Mouse (Mus musculus) MEL (cell line): ENCODE results near the gene Olfr1322. TPM values are rescaled to one million over a fixed set of nuclear protein-coding genes. Genes with fewer than 3 reads are reported as not detected.

ENCODE experiments used
- DNase-seq: peaks from one replicate; pipeline ENCODE4 v3.0.0; 2011; ENCODE audit warnings: low read depth, low spot score
- H3K27ac ChIP-seq: 2 replicates; pipeline ENCODE4 v1.5.1; 2012; ENCODE audit warnings: low read depth, mild to moderate bottlenecking, control low read depth, low read length, moderate library complexity; ENCODE audit not compliant: control insufficient read depth
- H3K27me3 ChIP-seq, 2 experiments: fragments of 150-350 bp in 1 of 2; sonication (generic) in 1 of 2; 2 replicates each; pipeline ENCODE4 v1.6.1; 2012; ENCODE audit warnings: low read length in 2 of 2, mild to moderate bottlenecking in 2 of 2, improper control_type of control experiment in 1 of 2, moderate library complexity in 1 of 2; ENCODE audit not compliant: insufficient read depth in 2 of 2, control insufficient read depth in 1 of 2
- H3K36me3 ChIP-seq, 2 experiments: 2 replicates each; pipeline ENCODE4 v1.6.1; 2012 to 2014; ENCODE audit warnings: low read length in 2 of 2, improper control_type of control experiment in 1 of 2, inconsistent platforms in 1 of 2, mild to moderate bottlenecking in 1 of 2; ENCODE audit not compliant: insufficient read depth in 2 of 2, control insufficient read depth in 1 of 2
- H3K4me1 ChIP-seq, 2 experiments: fragments of 150-350 bp in 1 of 2; sonication (generic) in 1 of 2; 2 replicates each; pipeline ENCODE4 v1.6.1; 2012; ENCODE audit warnings: low read length in 2 of 2, improper control_type of control experiment in 1 of 2, mild to moderate bottlenecking in 1 of 2; ENCODE audit not compliant: insufficient read depth in 2 of 2, control insufficient read depth in 1 of 2
- H3K4me3 ChIP-seq, 2 experiments: fragments of 150-350 bp in 1 of 2; sonication (generic) in 1 of 2; 2 replicates each; pipeline ENCODE4 v1.5.1; 2012; ENCODE audit warnings: low read depth in 2 of 2, low read length in 2 of 2, mild to moderate bottlenecking in 2 of 2, moderate library complexity in 2 of 2, control low read depth in 1 of 2, improper control_type of control experiment in 1 of 2; ENCODE audit not compliant: control insufficient read depth in 1 of 2, insufficient read depth in 1 of 2
- H3K79me2 ChIP-seq: 2 replicates; pipeline ENCODE4 v1.6.1; 2012; ENCODE audit warnings: mild to moderate bottlenecking, low read length, moderate library complexity; ENCODE audit not compliant: control insufficient read depth, poor library complexity, insufficient read depth
- H3K9ac ChIP-seq: 2 replicates; pipeline ENCODE4 v1.6.1; 2012; ENCODE audit warnings: low read depth, mild to moderate bottlenecking, control low read depth, low read length, moderate library complexity; ENCODE audit not compliant: control insufficient read depth, poor library complexity, severe bottlenecking
- H3K9me3 ChIP-seq: fragments of 150-350 bp; sonication (generic); replicated peaks from 2 replicates; pipeline ENCODE4 v1.6.1; 2012; ENCODE audit warnings: mild to moderate bottlenecking, low read length, improper control_type of control experiment, moderate library complexity; ENCODE audit not compliant: insufficient read depth
- CHD2 ChIP-seq: IDR thresholded peaks from 2 replicates; pipeline ENCODE4 v1.6.1; 2011; ENCODE audit warnings: low read length, improper control_type of control experiment
- E2F4 ChIP-seq: IDR thresholded peaks from 2 replicates; pipeline ENCODE4 v1.6.1; 2011; ENCODE audit warnings: low read depth, low read length, improper control_type of control experiment, borderline replicate concordance
- ETS1 ChIP-seq: IDR thresholded peaks from 2 replicates; pipeline ENCODE4 v1.6.1; 2012; ENCODE audit warnings: low read depth, mild to moderate bottlenecking, inconsistent platforms, low read length, improper control_type of control experiment, moderate library complexity
- MAFK ChIP-seq: IDR thresholded peaks from 2 replicates; pipeline ENCODE4 v1.6.1; 2011; ENCODE audit warnings: low read depth, mild to moderate bottlenecking, low read length, improper control_type of control experiment, borderline replicate concordance
- MAZ ChIP-seq: IDR thresholded peaks from 2 replicates; pipeline ENCODE4 v1.6.1; 2012; ENCODE audit warnings: low read depth, mild to moderate bottlenecking, inconsistent platforms, low read length, improper control_type of control experiment
- MXI1 ChIP-seq: IDR thresholded peaks from 2 replicates; pipeline ENCODE4 v1.6.1; 2011; ENCODE audit warnings: mild to moderate bottlenecking, low read depth, low read length, improper control_type of control experiment
- MYB ChIP-seq: IDR thresholded peaks from 2 replicates; pipeline ENCODE4 v1.6.1; 2011; ENCODE audit warnings: mild to moderate bottlenecking, low read depth, low read length, improper control_type of control experiment
- POLR2A ChIP-seq, 2 experiments: IDR thresholded peaks; 2 replicates each; pipeline ENCODE4 v1.6.1; 2011 to 2012; ENCODE audit warnings: low read length in 2 of 2, mild to moderate bottlenecking in 2 of 2, control low read depth in 1 of 2, improper control_type of control experiment in 1 of 2, low read depth in 1 of 2, moderate library complexity in 1 of 2; ENCODE audit not compliant: control insufficient read depth in 1 of 2, insufficient read depth in 1 of 2, poor library complexity in 1 of 2
- RAD21 ChIP-seq: IDR thresholded peaks from 2 replicates; pipeline ENCODE4 v1.6.1; 2011; ENCODE audit warnings: mild to moderate bottlenecking, low read depth, low read length, improper control_type of control experiment
- USF2 ChIP-seq, 2 experiments: IDR thresholded peaks; 2 replicates each; pipeline ENCODE4 v1.6.1; 2011 to 2012; ENCODE audit warnings: improper control_type of control experiment in 2 of 2, low read length in 2 of 2, borderline replicate concordance in 1 of 2, inconsistent platforms in 1 of 2, low read depth in 1 of 2, mild to moderate bottlenecking in 1 of 2; ENCODE audit not compliant: insufficient read depth in 1 of 2
- ZNF384 ChIP-seq: IDR thresholded peaks from 2 replicates; pipeline ENCODE4 v1.6.1; 2012; ENCODE audit warnings: low read depth, mild to moderate bottlenecking, inconsistent platforms, low read length, improper control_type of control experiment
- polyA plus RNA-seq, 2 experiments: library from polyadenylated mRNA; stranded (reverse) in 1 of 2; unstranded in 1 of 2; fragments of >175 nt in 1 of 2; fragments of >200 nt in 1 of 2; gene quantifications; 2 replicates each; pipeline versions ENCODE4 v1.2.1 to v1.2.4; 2012; ENCODE audit warnings: low replicate concordance in 2 of 2, low read depth in 1 of 2; ENCODE audit not compliant: insufficient read length in 2 of 2, insufficient read depth in 1 of 2, missing spikeins in 1 of 2
- total RNA-seq: library from RNA; depleted of rRNA; stranded (reverse); fragments of 300-350 nt; gene quantifications from 2 replicates; pipeline ENCODE4 v1.2.3, GENCODE M21; 2012; rRNA removed

Olfr1322 gene
- total RNA-seq (not detected in 2 replicates), polyA plus RNA-seq (under 1 TPM in 1 of 2 experiments, not detected in 1; 0.06 TPM)

DNA sequence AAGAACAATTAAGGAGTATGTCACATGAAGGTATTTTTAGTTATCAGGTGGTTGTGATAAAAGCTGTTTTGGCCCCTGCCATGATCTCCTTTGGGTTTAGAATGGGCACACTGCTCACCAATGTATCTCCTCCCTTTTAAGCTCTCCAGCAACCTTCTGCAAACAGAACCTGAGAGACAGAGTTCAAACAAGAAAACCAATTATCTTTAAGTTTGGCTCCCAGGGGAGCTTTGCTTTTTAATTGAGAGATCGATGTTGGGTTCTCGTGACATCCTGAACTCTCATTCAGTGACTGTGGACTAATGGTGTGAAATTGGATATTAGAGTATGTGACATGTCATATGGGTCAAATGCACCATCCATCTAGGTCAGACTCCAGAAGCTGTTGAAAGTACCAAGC lies at the start of gene Olfr1322:
TSS of gene Olfr1322 (minus strand) at position 101 of the 400 bp plus-strand sequence.
- Histone ChIP-seq H3K4me1 (no peaks in the 10 kb centered on the region), H3K9ac (no peak within 1 kb of the TSS), H3K36me3 (no peaks in the 10 kb centered on the region), H3K9me3 (no peaks in the 10 kb centered on the region), H3K79me2 (no peaks in the 10 kb centered on the region), H3K27me3 (no peaks in the 10 kb centered on the region), H3K27ac (no peak within 1 kb of the TSS), H3K4me3 (no peak within 1 kb of the TSS)
- TF ChIP-seq MXI1 (no peak), MYB (no peak), E2F4 (no peak), ZNF384 (no peak), POLR2A (IDR thresholded peaks at IDR 0.05; ENCODE audit: control insufficient read depth in 1 of 2, insufficient read depth in 1 of 2, low read depth in 1 of 2, low read length in 2 of 2, poor library complexity in 1 of 2) (no peak)
- no peak for DNase-seq

DNA sequence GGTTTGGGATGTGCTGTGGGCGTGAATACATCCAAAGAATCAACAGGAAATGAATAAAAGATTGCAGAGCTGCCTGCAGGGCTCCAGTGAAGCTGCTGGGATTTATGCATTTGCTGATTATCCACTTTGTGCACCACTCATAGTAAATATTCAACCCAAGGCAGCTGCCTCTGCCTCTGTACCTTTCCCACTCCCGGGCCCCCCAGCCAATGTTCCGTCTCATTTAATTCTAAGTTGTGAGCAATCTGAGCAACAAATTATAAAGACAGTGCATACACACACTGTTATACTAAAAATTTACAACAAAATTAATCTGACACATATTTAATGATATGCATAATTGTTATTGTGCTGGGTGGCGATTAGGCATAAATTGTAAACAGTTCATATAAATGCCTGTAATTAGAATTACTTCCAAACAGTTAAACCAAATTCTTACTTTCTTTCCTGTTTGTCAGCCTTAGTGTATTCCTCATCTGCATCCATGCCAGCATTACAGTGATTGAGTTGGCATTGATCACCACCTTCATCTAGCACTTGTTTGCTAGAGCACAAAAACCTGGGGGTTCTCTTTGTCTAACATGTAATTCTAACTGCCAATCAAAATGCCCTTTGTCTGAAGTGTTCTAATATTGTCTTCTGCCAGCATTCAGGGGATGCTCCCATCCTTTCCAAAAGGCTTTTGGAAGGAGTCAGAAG lies 13.5 kb downstream of the Olfr1322 start:
- no peaks in the 10 kb centered on the region for H3K36me3 ChIP-seq
- no peak overlapping the region for H3K4me3 ChIP-seq
- no peaks in the 10 kb centered on the region for H3K79me2 ChIP-seq
- H3K4me1 ChIP-seq = no peaks in the 10 kb centered on the region
- TF ChIP-seq RAD21 = no peak
- no peak for TF ChIP-seq MAZ
- no peak for TF ChIP-seq CHD2
- TF ChIP-seq USF2 (IDR thresholded peaks at IDR 0.05; ENCODE audit: borderline replicate concordance in 1 of 2, insufficient read depth in 1 of 2, low read depth in 1 of 2, low read length in 2 of 2) = no peak
- TF ChIP-seq ETS1 = no peak
- TF ChIP-seq MAFK = no peak
- TF ChIP-seq, all 39 proteins: peak for 0
- Histone ChIP-seq H3K9me3 (no peaks in the 10 kb centered on the region), H3K27me3 (no peaks in the 10 kb centered on the region), H3K27ac (no peak overlapping the region), H3K9ac (no peak overlapping the region)
- DNase-seq = no peak

Other genes with a start within 250 kb of the Olfr1322 start
- not detected in 2 replicates for gene Olfr1320, start 219.2 kb downstream of the Olfr1322 start, total RNA-seq
- gene Olfr1320, start 219.2 kb downstream of the Olfr1322 start, polyA plus RNA-seq = not detected
- gene Olfr1321, start 156.4 kb downstream of the Olfr1322 start, total RNA-seq = not detected in 2 replicates
- gene Olfr1321, start 156.4 kb downstream of the Olfr1322 start, polyA plus RNA-seq = not detected
- not detected in 2 replicates for gene Igsf1, start 93.7 kb downstream of the Olfr1322 start, total RNA-seq
- gene Igsf1, start 93.7 kb downstream of the Olfr1322 start, polyA plus RNA-seq = not detected
- gene Olfr1323, start 127.9 kb upstream of the Olfr1322 start, total RNA-seq = not detected in 2 replicates
- not detected for gene Olfr1323, start 127.9 kb upstream of the Olfr1322 start, polyA plus RNA-seq